Mouse (Mus musculus): ENCODE measurements around the gene Col11a1. TPM values are rescaled to one million over a fixed set of nuclear protein-coding genes. Genes with fewer than 3 reads are reported as not detected.

Gene Col11a1
- polyA plus RNA-seq, 1 experiment = 0.01 TPM

- no peak overlapping the region for H3K27ac ChIP-seq (ENCODE audit: insufficient read depth, low read depth, low read length)
- 73% methylated on average over 5 of the region's 5 CpGs for WGBS
- no peaks in the 10 kb centered on the region for H3K27me3 ChIP-seq (ENCODE audit: control insufficient read depth, insufficient read depth, low read length)
- TF ChIP-seq POLR2A (IDR thresholded peaks at IDR 0.05; ENCODE audit: low read depth, low read length) (no peak), CTCF (IDR thresholded peaks at IDR 0.05; ENCODE audit: extremely low read depth, insufficient read length, insufficient replicate concordance, low read depth, low read length) (no peak)
- H3K4me3 ChIP-seq (ENCODE audit: low read depth, low read length) = no peak overlapping the region
- no peaks in the 10 kb centered on the region for H3K36me3 ChIP-seq (ENCODE audit: control insufficient read depth, insufficient read depth, low read length)
- H3K4me1 ChIP-seq (ENCODE audit: control insufficient read depth, insufficient read depth, insufficient read length, low read length) = no peaks in the 10 kb centered on the region
Measured at GRCm38 (mm10) chr3:114216105-114216504, 185.8 kb downstream of the Col11a1 start.

- Histone ChIP-seq H3K4me3 (ENCODE audit: low read depth, low read length) (no peak overlapping the region), H3K27ac (ENCODE audit: insufficient read depth, low read depth, low read length) (no peak overlapping the region), H3K27me3 (ENCODE audit: control insufficient read depth, insufficient read depth, low read length) (no peaks in the 10 kb centered on the region), H3K4me1 (ENCODE audit: control insufficient read depth, insufficient read depth, insufficient read length, low read length) (no peaks in the 10 kb centered on the region), H3K36me3 (ENCODE audit: control insufficient read depth, insufficient read depth, low read length) (no peaks in the 10 kb centered on the region)
- WGBS = 67% methylated on average over 1 of the region's 1 CpGs
- no peak for TF ChIP-seq POLR2A (IDR thresholded peaks at IDR 0.05; ENCODE audit: low read depth, low read length)
Measured at GRCm38 (mm10) chr3:114229501-114229900, 199.2 kb downstream of the Col11a1 start.
